Mouse (Mus musculus) cerebellum, adult 8-10 months (tissue): Measurements from ENCODE around the gene Mical2.

Experiments used
- DNase-seq: peaks from one replicate; pipeline ENCODE4 v3.0.0; 2022

Mical2 gene

GRCm38 (mm10) chr7:112416730-112417513 lies 191.3 kb downstream of the Mical2 start:
- DNase-seq = no peak

- no peak for DNase-seq
Observed at GRCm38 (mm10) chr7:112417598-112417997, 191.9 kb downstream of the Mical2 start.

GRCm38 (mm10) chr7:112423438-112423837 lies 197.8 kb downstream of the Mical2 start:
- no peak for DNase-seq

GRCm38 (mm10) chr7:112426811-112427210 lies 201.2 kb downstream of the Mical2 start:
- DNase-seq = no peak

- peak; percentile 69 for DNase-seq
Observed at GRCm38 (mm10) chr7:112427357-112428157, 201.9 kb downstream of the Mical2 start, which contains the start of gene Parva. Parva (plus strand) TSS chr7:112427505.

- DNase-seq = peak; percentile 73
Observed at GRCm38 (mm10) chr7:112428158-112428535, 202.5 kb downstream of the Mical2 start.

- no peak for DNase-seq
Observed at GRCm38 (mm10) chr7:112439846-112440245, 214.2 kb downstream of the Mical2 start.

- DNase-seq = peak; percentile 74
Observed at GRCm38 (mm10) chr7:112444152-112444984, 218.7 kb downstream of the Mical2 start.

GRCm38 (mm10) chr7:112444985-112445367 lies 219.3 kb downstream of the Mical2 start:
- no peak for DNase-seq

- no peak for DNase-seq
Observed at GRCm38 (mm10) chr7:112446498-112446897, 220.8 kb downstream of the Mical2 start.

GRCm38 (mm10) chr7:112449954-112450700 lies 224.5 kb downstream of the Mical2 start:
- no peak for DNase-seq

GRCm38 (mm10) chr7:112452471-112452870 lies 226.8 kb downstream of the Mical2 start:
- no peak for DNase-seq

- DNase-seq = no peak
Observed at GRCm38 (mm10) chr7:112453805-112454214, 228.2 kb downstream of the Mical2 start.

- DNase-seq = no peak
Observed at GRCm38 (mm10) chr7:112454380-112454779, 228.7 kb downstream of the Mical2 start.

GRCm38 (mm10) chr7:112454951-112455350 lies 229.3 kb downstream of the Mical2 start:
- no peak for DNase-seq

GRCm38 (mm10) chr7:112455566-112456110 lies 230.0 kb downstream of the Mical2 start:
- DNase-seq = no peak

- DNase-seq = no peak
Observed at GRCm38 (mm10) chr7:112457373-112457772, 231.7 kb downstream of the Mical2 start.

- no peak for DNase-seq
Observed at GRCm38 (mm10) chr7:112457920-112458319, 232.3 kb downstream of the Mical2 start.

GRCm38 (mm10) chr7:112458440-112458839 lies 232.8 kb downstream of the Mical2 start:
- peak; percentile 67 for DNase-seq
